Mouse (Mus musculus): ENCODE data around the gene Itih4. TPM values are rescaled to one million over a fixed set of nuclear protein-coding genes. Genes with fewer than 3 reads are reported as not detected.

Itih4 gene
- 1 to 10 TPM; 7.1 to 7.3 TPM for total RNA-seq (2021)
- 4.7 and 7.0 TPM in 2 replicates for polyA plus RNA-seq (2012; rRNA removed)
- long read RNA-seq, partial matches to known transcripts = 2 of 8 reads
- long read RNA-seq, other reads (novel, unspliced or antisense) = 3 of 8 reads

- H3K4me1 ChIP-seq (ENCODE audit: control insufficient read depth, insufficient read depth, low read length) = peaks cover 4% of the 10 kb centered on the region
- H3K27ac ChIP-seq = no peak within 1 kb of the TSS
- 70% methylated on average over 3 of the region's 3 CpGs for WGBS
- no peaks in the 10 kb centered on the region for H3K36me3 ChIP-seq (ENCODE audit: control insufficient read depth, insufficient read depth, low read length)
- H3K79me2 ChIP-seq (replicated peaks; ENCODE audit: control insufficient read depth, insufficient read depth, low read length) = no peaks in the 10 kb centered on the region
- H3K4me3 ChIP-seq = no peak within 1 kb of the TSS
- intact Hi-C loops (cut with DNase I) = no loop called here
- TF ChIP-seq EP300 (IDR thresholded peaks at IDR 0.05; ENCODE audit: insufficient read depth, low read depth, low read length) (no peak), CTCF (IDR thresholded peaks at IDR 0.05) (no peak), POLR2A (IDR thresholded peaks at IDR 0.05; ENCODE audit: insufficient read depth, low read depth, low read length) (no peak)
- no peak within 1 kb of the TSS for H3K9ac ChIP-seq (ENCODE audit: low read depth, low read length)
- no peak for DNase-seq
- H3K27me3 ChIP-seq (ENCODE audit: control insufficient read depth, insufficient read depth, low read length) = no peaks in the 10 kb centered on the region
Measured at GRCm38 (mm10) chr14:30886204-30886603, at the start of gene Itih4. Gene Itih4, plus strand, starts transcription at chr14:30886476.

- TF ChIP-seq CTCF (IDR thresholded peaks at IDR 0.05) = no peak
- TF ChIP-seq EP300 (IDR thresholded peaks at IDR 0.05; ENCODE audit: insufficient read depth, low read depth, low read length) = no peak
- no peak for TF ChIP-seq POLR2A (IDR thresholded peaks at IDR 0.05; ENCODE audit: insufficient read depth, low read depth, low read length)
- Histone ChIP-seq H3K27me3 (ENCODE audit: control insufficient read depth, insufficient read depth, low read length) (no peaks in the 10 kb centered on the region), H3K27ac (no peak overlapping the region), H3K4me1 (ENCODE audit: control insufficient read depth, insufficient read depth, low read length) (peaks cover 7% of the 10 kb centered on the region), H3K36me3 (ENCODE audit: control insufficient read depth, insufficient read depth, low read length) (no peaks in the 10 kb centered on the region), H3K79me2 (replicated peaks; ENCODE audit: control insufficient read depth, insufficient read depth, low read length) (0 out of 2 replicates have a peak, but pooled peaks cover 2% of the 10 kb centered on the region), H3K9ac (ENCODE audit: low read depth, low read length) (no peak overlapping the region), H3K4me3 (no peak overlapping the region)
- no peak for DNase-seq
- 39% methylated on average over 14 of the region's 14 CpGs for WGBS
- intact Hi-C loops (cut with DNase I) = no loop called here
Measured at GRCm38 (mm10) chr14:30837416-30837996, 48.8 kb upstream of the Itih4 start.

GRCm38 (mm10) chr14:30843701-30844100 is 42.6 kb upstream of the Itih4 start:
- H3K79me2 ChIP-seq (replicated peaks; ENCODE audit: control insufficient read depth, insufficient read depth, low read length) = no peaks in the 10 kb centered on the region
- no peak overlapping the region for H3K9ac ChIP-seq (ENCODE audit: low read depth, low read length)
- H3K4me1 ChIP-seq (ENCODE audit: control insufficient read depth, insufficient read depth, low read length) = no peaks in the 10 kb centered on the region
- no peaks in the 10 kb centered on the region for H3K27me3 ChIP-seq (ENCODE audit: control insufficient read depth, insufficient read depth, low read length)
- DNase-seq = no peak
- WGBS = 94% methylated on average over 3 of the region's 3 CpGs
- no peak for TF ChIP-seq CTCF (IDR thresholded peaks at IDR 0.05)
- no peak for TF ChIP-seq POLR2A (IDR thresholded peaks at IDR 0.05; ENCODE audit: insufficient read depth, low read depth, low read length)
- TF ChIP-seq EP300 (IDR thresholded peaks at IDR 0.05; ENCODE audit: insufficient read depth, low read depth, low read length) = no peak
- H3K27ac ChIP-seq = no peak overlapping the region
- H3K36me3 ChIP-seq (ENCODE audit: control insufficient read depth, insufficient read depth, low read length) = no peaks in the 10 kb centered on the region
- intact Hi-C loops (cut with DNase I) = no loop called here
- H3K4me3 ChIP-seq = no peak overlapping the region

GRCm38 (mm10) chr14:30850504-30850903 is 35.8 kb upstream of the Itih4 start:
- no peaks in the 10 kb centered on the region for H3K79me2 ChIP-seq (replicated peaks; ENCODE audit: control insufficient read depth, insufficient read depth, low read length)
- H3K27me3 ChIP-seq (ENCODE audit: control insufficient read depth, insufficient read depth, low read length) = no peaks in the 10 kb centered on the region
- H3K27ac ChIP-seq = no peak overlapping the region
- peaks cover 5% of the 10 kb centered on the region for H3K4me1 ChIP-seq (ENCODE audit: control insufficient read depth, insufficient read depth, low read length)
- H3K36me3 ChIP-seq (ENCODE audit: control insufficient read depth, insufficient read depth, low read length) = no peaks in the 10 kb centered on the region
- intact Hi-C loops (cut with DNase I) = no loop called here
- TF ChIP-seq POLR2A (IDR thresholded peaks at IDR 0.05; ENCODE audit: insufficient read depth, low read depth, low read length) (no peak), CTCF (IDR thresholded peaks at IDR 0.05) (no peak), EP300 (IDR thresholded peaks at IDR 0.05; ENCODE audit: insufficient read depth, low read depth, low read length) (no peak)
- no peak for DNase-seq
- H3K4me3 ChIP-seq = no peak overlapping the region
- WGBS = 95% methylated on average over 5 of the region's 5 CpGs
- no peak overlapping the region for H3K9ac ChIP-seq (ENCODE audit: low read depth, low read length)

GRCm38 (mm10) chr14:30852325-30852724 is 34.0 kb upstream of the Itih4 start:
- Histone ChIP-seq H3K36me3 (ENCODE audit: control insufficient read depth, insufficient read depth, low read length) (no peaks in the 10 kb centered on the region), H3K4me1 (ENCODE audit: control insufficient read depth, insufficient read depth, low read length) (peaks cover 5% of the 10 kb centered on the region), H3K27ac (no peak overlapping the region), H3K27me3 (ENCODE audit: control insufficient read depth, insufficient read depth, low read length) (no peaks in the 10 kb centered on the region), H3K9ac (ENCODE audit: low read depth, low read length) (no peak overlapping the region), H3K4me3 (no peak overlapping the region), H3K79me2 (replicated peaks; ENCODE audit: control insufficient read depth, insufficient read depth, low read length) (no peaks in the 10 kb centered on the region)
- intact Hi-C loops (cut with DNase I) = no loop called here
- WGBS = 57% methylated on average over 5 of the region's 5 CpGs
- no peak for DNase-seq
- TF ChIP-seq EP300 (IDR thresholded peaks at IDR 0.05; ENCODE audit: insufficient read depth, low read depth, low read length) (no peak), POLR2A (IDR thresholded peaks at IDR 0.05; ENCODE audit: insufficient read depth, low read depth, low read length) (no peak), CTCF (IDR thresholded peaks at IDR 0.05) (no peak)

GRCm38 (mm10) chr14:30855316-30855715 is 31.0 kb upstream of the Itih4 start:
- peak in 1 of 2 experiments; percentile 45 for DNase-seq

More at GRCm38 (mm10) chr14:30855316-30855715, 31.0 kb upstream of the Itih4 start:
- H3K79me2 ChIP-seq (replicated peaks; ENCODE audit: control insufficient read depth, insufficient read depth, low read length) = no peaks in the 10 kb centered on the region
- 64% methylated on average over 3 of the region's 3 CpGs for WGBS
- no peak overlapping the region for H3K27ac ChIP-seq
- no peak overlapping the region for H3K9ac ChIP-seq (ENCODE audit: low read depth, low read length)
- H3K36me3 ChIP-seq (ENCODE audit: control insufficient read depth, insufficient read depth, low read length) = no peaks in the 10 kb centered on the region
- 0 out of 2 replicates have a peak, but pooled peaks have one; percentile 29 for TF ChIP-seq EP300 (IDR thresholded peaks at IDR 0.05; ENCODE audit: insufficient read depth, low read depth, low read length)
- TF ChIP-seq CTCF (IDR thresholded peaks at IDR 0.05) = no peak
- H3K4me1 ChIP-seq (ENCODE audit: control insufficient read depth, insufficient read depth, low read length) = peaks cover 5% of the 10 kb centered on the region
- no peak overlapping the region for H3K4me3 ChIP-seq
- no peaks in the 10 kb centered on the region for H3K27me3 ChIP-seq (ENCODE audit: control insufficient read depth, insufficient read depth, low read length)
- intact Hi-C loops (cut with DNase I) = no loop called here

All from heart, adult 2 months (tissue).